Mouse (Mus musculus): ENCODE results near the gene Ucn3. TPM values are rescaled to one million over a fixed set of nuclear protein-coding genes. Genes with fewer than 3 reads are reported as not detected.

Gene Ucn3
- polyA plus RNA-seq, 1 experiment from 2014 or later = not detected

- DNase-seq (ENCODE audit: low spot score) (no peak), ATAC-seq (replicated peaks; ENCODE audit: low FRiP score) (no peak)
- WGBS = 38% methylated on average over 5 of the region's 5 CpGs
Measured at GRCm38 (mm10) chr13:3896913-3897312, 48.2 kb downstream of the Ucn3 start.

GRCm38 (mm10) chr13:3896032-3896431 lies 49.1 kb downstream of the Ucn3 start:
- no peak overlapping the region for H3K9ac ChIP-seq (ENCODE audit: low read depth, low read length)
- no peaks in the 10 kb centered on the region for H3K9me3 ChIP-seq (ENCODE audit: control insufficient read depth, low read length)
- no peak overlapping the region for H3K4me2 ChIP-seq
- peaks cover 4% of the 10 kb centered on the region; the same call in 1 of the 2 replicates for H3K36me3 ChIP-seq (ENCODE audit: control insufficient read depth, insufficient read depth, low read length)
- H3K27ac ChIP-seq (ENCODE audit: low read depth, low read length) = no peak overlapping the region
- no peak overlapping the region for H3K4me3 ChIP-seq (ENCODE audit: low read depth, low read length)
- H3K4me1 ChIP-seq (replicated peaks; ENCODE audit: control insufficient read depth, insufficient read depth, low read length) = peaks cover 21% of the 10 kb centered on the region
- 81% methylated on average over 6 of the region's 6 CpGs for WGBS
- ATAC-seq (replicated peaks; ENCODE audit: low FRiP score) (no peak), DNase-seq (ENCODE audit: low spot score) (no peak)
- H3K27me3 ChIP-seq (replicated peaks; ENCODE audit: control insufficient read depth, insufficient read depth, low read length) = no peaks in the 10 kb centered on the region

More at GRCm38 (mm10) chr13:3896913-3897312, 48.2 kb downstream of the Ucn3 start:
- H3K9me3 ChIP-seq (ENCODE audit: control insufficient read depth, low read length) = no peaks in the 10 kb centered on the region
- peaks cover 4% of the 10 kb centered on the region; the same call in 1 of the 2 replicates for H3K36me3 ChIP-seq (ENCODE audit: control insufficient read depth, insufficient read depth, low read length)
- H3K4me2 ChIP-seq = no peak overlapping the region
- H3K9ac ChIP-seq (ENCODE audit: low read depth, low read length) = no peak overlapping the region
- H3K4me1 ChIP-seq (replicated peaks; ENCODE audit: control insufficient read depth, insufficient read depth, low read length) = peaks cover 16% of the 10 kb centered on the region
- no peak overlapping the region for H3K27ac ChIP-seq (ENCODE audit: low read depth, low read length)
- no peaks in the 10 kb centered on the region for H3K27me3 ChIP-seq (replicated peaks; ENCODE audit: control insufficient read depth, insufficient read depth, low read length)
- H3K4me3 ChIP-seq (ENCODE audit: low read depth, low read length) = no peak overlapping the region

GRCm38 (mm10) chr13:3895397-3895980 lies 49.7 kb downstream of the Ucn3 start:
- Histone ChIP-seq H3K9me3 (ENCODE audit: control insufficient read depth, low read length) (no peaks in the 10 kb centered on the region), H3K4me1 (replicated peaks; ENCODE audit: control insufficient read depth, insufficient read depth, low read length) (peaks cover 21% of the 10 kb centered on the region), H3K4me3 (ENCODE audit: low read depth, low read length) (no peak overlapping the region), H3K27ac (ENCODE audit: low read depth, low read length) (no peak overlapping the region), H3K36me3 (ENCODE audit: control insufficient read depth, insufficient read depth, low read length) (peaks cover 2% of the 10 kb centered on the region; the same call in 1 of the 2 replicates), H3K4me2 (no peak overlapping the region), H3K27me3 (replicated peaks; ENCODE audit: control insufficient read depth, insufficient read depth, low read length) (no peaks in the 10 kb centered on the region), H3K9ac (ENCODE audit: low read depth, low read length) (no peak overlapping the region)
- ATAC-seq (replicated peaks; ENCODE audit: low FRiP score) (no peak), DNase-seq (ENCODE audit: low spot score) (no peak)
- WGBS = 77% methylated on average over 8 of the region's 8 CpGs

- 73% methylated on average over 8 of the region's 8 CpGs for WGBS
- H3K9ac ChIP-seq (ENCODE audit: low read depth, low read length) = no peak overlapping the region
- H3K36me3 ChIP-seq (ENCODE audit: control insufficient read depth, insufficient read depth, low read length) = peaks cover 2% of the 10 kb centered on the region; the same call in 1 of the 2 replicates
- H3K27me3 ChIP-seq (replicated peaks; ENCODE audit: control insufficient read depth, insufficient read depth, low read length) = no peaks in the 10 kb centered on the region
- DNase-seq (ENCODE audit: low spot score) (no peak), ATAC-seq (replicated peaks; ENCODE audit: low FRiP score) (no peak)
- H3K4me2 ChIP-seq = no peak overlapping the region
- peaks cover 21% of the 10 kb centered on the region for H3K4me1 ChIP-seq (replicated peaks; ENCODE audit: control insufficient read depth, insufficient read depth, low read length)
- H3K9me3 ChIP-seq (ENCODE audit: control insufficient read depth, low read length) = no peaks in the 10 kb centered on the region
- H3K27ac ChIP-seq (ENCODE audit: low read depth, low read length) = no peak overlapping the region
- H3K4me3 ChIP-seq (ENCODE audit: low read depth, low read length) = no peak overlapping the region
Measured at GRCm38 (mm10) chr13:3894549-3894948, 50.6 kb downstream of the Ucn3 start.

- Histone ChIP-seq H3K4me1 (replicated peaks; ENCODE audit: control insufficient read depth, insufficient read depth, low read length) (peaks cover 21% of the 10 kb centered on the region), H3K9ac (ENCODE audit: low read depth, low read length) (peak overlapping the region; percentile 88), H3K4me3 (ENCODE audit: low read depth, low read length) (peak overlapping the region; percentile 72), H3K4me2 (peak overlapping the region; percentile 80), H3K27ac (ENCODE audit: low read depth, low read length) (peak overlapping the region; percentile 70), H3K27me3 (replicated peaks; ENCODE audit: control insufficient read depth, insufficient read depth, low read length) (no peaks in the 10 kb centered on the region), H3K9me3 (ENCODE audit: control insufficient read depth, low read length) (no peaks in the 10 kb centered on the region), H3K36me3 (ENCODE audit: control insufficient read depth, insufficient read depth, low read length) (peaks cover 4% of the 10 kb centered on the region)
- DNase-seq (ENCODE audit: low spot score) (peak; percentile 94), ATAC-seq (replicated peaks; ENCODE audit: low FRiP score) (peak; percentile 98)
- WGBS = under 1% methylated on average over 35 of the region's 35 CpGs
Measured at GRCm38 (mm10) chr13:3893126-3893734, 51.9 kb downstream of the Ucn3 start.

GRCm38 (mm10) chr13:3892601-3893000 lies 52.5 kb downstream of the Ucn3 start:
- no peaks in the 10 kb centered on the region for H3K9me3 ChIP-seq (ENCODE audit: control insufficient read depth, low read length)
- ATAC-seq (replicated peaks; ENCODE audit: low FRiP score) (no peak), DNase-seq (ENCODE audit: low spot score) (no peak)
- H3K36me3 ChIP-seq (ENCODE audit: control insufficient read depth, insufficient read depth, low read length) = peaks cover 10% of the 10 kb centered on the region
- H3K4me1 ChIP-seq (replicated peaks; ENCODE audit: control insufficient read depth, insufficient read depth, low read length) = peaks cover 21% of the 10 kb centered on the region
- H3K4me2 ChIP-seq = peak overlapping the region; percentile 80
- peak overlapping the region; percentile 72 for H3K4me3 ChIP-seq (ENCODE audit: low read depth, low read length)
- H3K9ac ChIP-seq (ENCODE audit: low read depth, low read length) = peak overlapping the region; percentile 88
- H3K27me3 ChIP-seq (replicated peaks; ENCODE audit: control insufficient read depth, insufficient read depth, low read length) = no peaks in the 10 kb centered on the region
- 11% methylated on average over 7 of the region's 7 CpGs for WGBS
- H3K27ac ChIP-seq (ENCODE audit: low read depth, low read length) = peak overlapping the region; percentile 8; the same call in 1 of the 2 replicates

GRCm38 (mm10) chr13:3891479-3892087 lies 53.6 kb downstream of the Ucn3 start:
- WGBS = 50% methylated on average over 8 of the region's 8 CpGs
- H3K4me3 ChIP-seq (ENCODE audit: low read depth, low read length) = peak overlapping the region; percentile 72
- H3K4me2 ChIP-seq = peak overlapping the region; percentile 80
- H3K9ac ChIP-seq (ENCODE audit: low read depth, low read length) = peak overlapping the region; percentile 88
- no peak for DNase-seq (ENCODE audit: low spot score)
- peaks cover 20% of the 10 kb centered on the region for H3K36me3 ChIP-seq (ENCODE audit: control insufficient read depth, insufficient read depth, low read length)
- H3K27ac ChIP-seq (ENCODE audit: low read depth, low read length) = peak overlapping the region; percentile 48; the same call in 1 of the 2 replicates
- no peak for ATAC-seq (replicated peaks; ENCODE audit: low FRiP score)
- no peaks in the 10 kb centered on the region for H3K9me3 ChIP-seq (ENCODE audit: control insufficient read depth, low read length)
- peaks cover 19% of the 10 kb centered on the region for H3K4me1 ChIP-seq (replicated peaks; ENCODE audit: control insufficient read depth, insufficient read depth, low read length)
- H3K27me3 ChIP-seq (replicated peaks; ENCODE audit: control insufficient read depth, insufficient read depth, low read length) = no peaks in the 10 kb centered on the region

Data from liver, embryonic 11.5 days (tissue).